Mouse (Mus musculus): ENCODE results near the gene Tmod4. TPM values are rescaled to one million over a fixed set of nuclear protein-coding genes. Genes with fewer than 3 reads are reported as not detected.

The Tmod4 gene
- total and polyA plus RNA-seq, 3 experiments, result 0.47 to 0.81 TPM; not detected in 1

- H3K9ac ChIP-seq (ENCODE audit: insufficient read depth, low read depth), result no peak overlapping the region
Measured at GRCm38 (mm10) chr3:95140289-95140595, 16.0 kb downstream of the Tmod4 start.

DNA sequence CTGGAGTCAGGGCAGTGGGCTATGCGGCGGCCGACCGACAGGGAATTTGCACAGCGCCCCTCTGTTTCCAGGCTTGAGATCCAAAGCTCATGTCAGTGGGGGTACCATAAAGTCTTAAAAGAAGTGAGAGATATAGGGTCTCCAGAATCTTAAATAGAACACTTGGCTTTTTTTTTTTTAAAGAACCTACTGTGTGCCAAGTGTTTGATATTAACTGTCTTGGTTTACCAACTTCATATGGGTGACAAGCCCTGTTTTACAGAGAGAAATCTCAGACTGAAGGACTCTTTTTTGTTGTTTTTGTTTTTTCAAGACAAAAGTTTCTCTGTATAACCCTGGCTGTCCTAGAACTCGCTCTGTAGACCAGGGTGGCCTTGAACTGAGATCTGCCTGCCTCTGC, 16.5 kb downstream of the Tmod4 start:
- H3K9me3 ChIP-seq (replicated peaks; ENCODE audit: low read length), result no peaks in the 10 kb centered on the region
- H3K4me3 ChIP-seq (replicated peaks in 1 of 3; ENCODE audit: low read depth in 2 of 3, low read length in 2 of 3, poor library complexity in 1 of 3), result peak overlapping the region; percentile 51 to 65 (median 61)
- peaks cover 19 to 22% of the 10 kb centered on the region in 2 experiments for H3K36me3 ChIP-seq (replicated peaks in 1 of 2; ENCODE audit: control insufficient read depth in 1 of 2, insufficient read depth in 1 of 2, low read length in 1 of 2)
- in situ Hi-C loops (cut with MboI; ENCODE audit: low pct_ligation_motif_present, low pct_unique_long_range_greater_than_20kb, low sequenced_read_pairs), result loop anchor here (10.0 kb wide), 1 partner anchor 74 kb away; the partner anchor contains the start of gene Gabpb2
- no peak for TF ChIP-seq CTCF (conservative IDR thresholded peaks at IDR 0.05 in 1 of 2, IDR thresholded peaks at IDR 0.05 in 1 of 2; ENCODE audit: low read depth in 2 of 2, low read length in 2 of 2)
- peak; percentile 66 for TF ChIP-seq ZKSCAN1 (IDR thresholded peaks at IDR 0.05; ENCODE audit: borderline replicate concordance, low read depth, low read length)
- peak overlapping the region; percentile 72; the same call in 1 of the 2 replicates for H3K9ac ChIP-seq (ENCODE audit: insufficient read depth, low read depth)
- peak overlapping the region; percentile 69 for H3K4me2 ChIP-seq (ENCODE audit: insufficient read depth, low read depth, poor library complexity, severe bottlenecking)
- H3K27ac ChIP-seq (ENCODE audit: insufficient read depth, low read depth), result peak overlapping the region; percentile 81
- dilution Hi-C loops (cut with MboI; ENCODE audit: extremely low pct_ligation_motif_present, extremely low pct_unique_long_range_greater_than_20kb, low sequenced_read_pairs), result no loop called here
- peaks cover 15 to 41% of the 10 kb centered on the region in 2 experiments for H3K4me1 ChIP-seq (ENCODE audit: control insufficient read depth in 1 of 2, insufficient read depth in 2 of 2)
- peaks cover 12% of the 10 kb centered on the region for H3K79me2 ChIP-seq (replicated peaks; ENCODE audit: control insufficient read depth, extremely low read depth, insufficient read depth, poor library complexity, severe bottlenecking)
- DNase-seq (ENCODE audit: extremely low read depth), result no peak
- no peaks in the 10 kb centered on the region for H3K27me3 ChIP-seq (replicated peaks)

More at GRCm38 (mm10) chr3:95140289-95140595, 16.0 kb downstream of the Tmod4 start:
- in situ Hi-C loops (cut with MboI; ENCODE audit: low pct_ligation_motif_present, low pct_unique_long_range_greater_than_20kb, low sequenced_read_pairs) (loop anchor here (10.0 kb wide), 1 partner anchor 75 kb away; the partner anchor contains the start of gene Gabpb2), dilution Hi-C loops (cut with MboI; ENCODE audit: extremely low pct_ligation_motif_present, extremely low pct_unique_long_range_greater_than_20kb, low sequenced_read_pairs) (no loop called here)
- H3K9me3 ChIP-seq (replicated peaks; ENCODE audit: low read length), result no peaks in the 10 kb centered on the region
- DNase-seq (ENCODE audit: extremely low read depth), result no peak
- peaks cover 19 to 22% of the 10 kb centered on the region in 2 experiments for H3K36me3 ChIP-seq (replicated peaks in 1 of 2; ENCODE audit: control insufficient read depth in 1 of 2, insufficient read depth in 1 of 2, low read length in 1 of 2)
- H3K4me2 ChIP-seq (ENCODE audit: insufficient read depth, low read depth, poor library complexity, severe bottlenecking), result no peak overlapping the region
- peaks cover 12% of the 10 kb centered on the region for H3K79me2 ChIP-seq (replicated peaks; ENCODE audit: control insufficient read depth, extremely low read depth, insufficient read depth, poor library complexity, severe bottlenecking)
- H3K27ac ChIP-seq (ENCODE audit: insufficient read depth, low read depth), result 0 out of 2 replicates have a peak overlapping the region, but pooled peaks have one; percentile 14
- no peaks in the 10 kb centered on the region for H3K27me3 ChIP-seq (replicated peaks)
- peak overlapping the region in 1 of 3 experiments; percentile 12 for H3K4me3 ChIP-seq (replicated peaks in 1 of 3; ENCODE audit: low read depth in 2 of 3, low read length in 2 of 3, poor library complexity in 1 of 3)
- TF ChIP-seq CHD2 (IDR thresholded peaks at IDR 0.05; ENCODE audit: low read length), result no peak
- TF ChIP-seq USF1 (IDR thresholded peaks at IDR 0.05; ENCODE audit: low read depth, low read length), result no peak
- no peak for TF ChIP-seq TCF12 (IDR thresholded peaks at IDR 0.05; ENCODE audit: low read depth, low read length)
- no peak for TF ChIP-seq EP300 (IDR thresholded peaks at IDR 0.05; ENCODE audit: low read length)
- TF ChIP-seq MAFK (IDR thresholded peaks at IDR 0.05; ENCODE audit: insufficient replicate concordance, low read length), result no peak
- no peak for TF ChIP-seq GABPA (IDR thresholded peaks at IDR 0.05; ENCODE audit: insufficient replicate concordance, low read depth, low read length)
- no peak for TF ChIP-seq MYC (IDR thresholded peaks at IDR 0.05; ENCODE audit: low read depth, low read length)
- no peak for TF ChIP-seq POLR2AphosphoS2 (IDR thresholded peaks at IDR 0.05; ENCODE audit: low read depth, low read length)
- H3K4me1 ChIP-seq (ENCODE audit: control insufficient read depth in 1 of 2, insufficient read depth in 2 of 2), result peaks cover 15 to 42% of the 10 kb centered on the region in 2 experiments

- TF ChIP-seq SIN3A (IDR thresholded peaks at IDR 0.05; ENCODE audit: low read length) (peak; percentile 40), JUND (conservative IDR thresholded peaks at IDR 0.05; ENCODE audit: low read depth, low read length) (no peak), TBP (conservative IDR thresholded peaks at IDR 0.05; ENCODE audit: low read depth, low read length) (peak; percentile 85), MXI1 (IDR thresholded peaks at IDR 0.05; ENCODE audit: low read depth, low read length) (no peak), TCF12 (IDR thresholded peaks at IDR 0.05; ENCODE audit: low read depth, low read length) (0 out of 2 replicates have a peak, but pooled peaks have one; percentile 20), PAX5 (IDR thresholded peaks at IDR 0.05; ENCODE audit: low read length) (no peak), UBTF (IDR thresholded peaks at IDR 0.05; ENCODE audit: low read depth, low read length) (peak; percentile 71), MAZ (IDR thresholded peaks at IDR 0.05; ENCODE audit: low read depth, low read length) (0 out of 2 replicates have a peak, but pooled peaks have one; percentile 30), NRF1 (IDR thresholded peaks at IDR 0.05; ENCODE audit: low read depth, low read length) (0 out of 2 replicates have a peak, but pooled peaks have one; percentile 14), ZKSCAN1 (IDR thresholded peaks at IDR 0.05; ENCODE audit: borderline replicate concordance, low read depth, low read length) (no peak), ZNF384 (IDR thresholded peaks at IDR 0.05; ENCODE audit: low read depth, low read length) (no peak), MEF2A (IDR thresholded peaks at IDR 0.05; ENCODE audit: borderline replicate concordance, low read depth, low read length) (peak; percentile 31; the same call in 1 of the 2 replicates)
- H3K4me1 ChIP-seq (ENCODE audit: control insufficient read depth in 1 of 2, insufficient read depth in 2 of 2), result peaks cover 15 to 35% of the 10 kb centered on the region in 2 experiments
- H3K79me2 ChIP-seq (replicated peaks; ENCODE audit: control insufficient read depth, extremely low read depth, insufficient read depth, poor library complexity, severe bottlenecking), result peaks cover 5% of the 10 kb centered on the region
- peak; percentile 65 for DNase-seq (ENCODE audit: extremely low read depth)
- peak overlapping the region; percentile 51 to 65 (median 61) for H3K4me3 ChIP-seq (replicated peaks in 1 of 3; ENCODE audit: low read depth in 2 of 3, low read length in 2 of 3, poor library complexity in 1 of 3)
- no peaks in the 10 kb centered on the region for H3K27me3 ChIP-seq (replicated peaks)
- dilution Hi-C loops (cut with MboI; ENCODE audit: extremely low pct_ligation_motif_present, extremely low pct_unique_long_range_greater_than_20kb, low sequenced_read_pairs), result no loop called here
- H3K4me2 ChIP-seq (ENCODE audit: insufficient read depth, low read depth, poor library complexity, severe bottlenecking), result peak overlapping the region; percentile 69
- no peaks in the 10 kb centered on the region for H3K9me3 ChIP-seq (replicated peaks; ENCODE audit: low read length)
- H3K9ac ChIP-seq (ENCODE audit: insufficient read depth, low read depth), result peak overlapping the region; percentile 72
- H3K27ac ChIP-seq (ENCODE audit: insufficient read depth, low read depth), result peak overlapping the region; percentile 81
- in situ Hi-C loops (cut with MboI; ENCODE audit: low pct_ligation_motif_present, low pct_unique_long_range_greater_than_20kb, low sequenced_read_pairs), result loop anchor here (10.0 kb wide), 1 partner anchor 73 kb away; the partner anchor contains the start of gene Gabpb2
- H3K36me3 ChIP-seq (replicated peaks in 1 of 2; ENCODE audit: control insufficient read depth in 1 of 2, insufficient read depth in 1 of 2, low read length in 1 of 2), result peaks cover 19 to 22% of the 10 kb centered on the region in 2 experiments
Measured at GRCm38 (mm10) chr3:95141474-95141873, 17.2 kb downstream of the Tmod4 start.
